Mouse (Mus musculus) C2C12 (cell line): ENCODE results near the gene Ubtd2.

Source experiments
- CEBPB ChIP-seq: IDR thresholded peaks from one replicate; pipeline ENCODE4 v1.6.1; 2011; ENCODE audit warnings: low read depth, mild to moderate bottlenecking, control low read depth, moderate library complexity
- CTCF ChIP-seq: IDR thresholded peaks from one replicate; pipeline ENCODE4 v1.5.1; 2011; ENCODE audit not compliant: control insufficient read depth, insufficient read depth, insufficient read length
- FOSL1 ChIP-seq: IDR thresholded peaks from one replicate; pipeline ENCODE4 v1.8.0; 2011; ENCODE audit warnings: mild to moderate bottlenecking, low read length; ENCODE audit not compliant: poor library complexity, insufficient read depth, severe bottlenecking
- MAX ChIP-seq: IDR thresholded peaks from one replicate; pipeline ENCODE4 v1.6.1; 2011; ENCODE audit warnings: mild to moderate bottlenecking, control low read depth
- MYOD1 ChIP-seq: IDR thresholded peaks from one replicate; pipeline ENCODE4 v1.6.1; 2011; ENCODE audit warnings: low read depth; ENCODE audit not compliant: control insufficient read depth, insufficient read length
- MYOG ChIP-seq: IDR thresholded peaks from one replicate; pipeline ENCODE4 v1.6.1; 2011; ENCODE audit not compliant: control insufficient read depth, insufficient read length; ENCODE audit errors: extremely low read depth
- USF1 ChIP-seq: IDR thresholded peaks from one replicate; pipeline ENCODE4 v1.6.1; 2011; ENCODE audit warnings: low read depth, mild to moderate bottlenecking, control low read depth, moderate library complexity

- TF ChIP-seq CTCF (no peak), USF1 (no peak), MAX (no peak), MYOD1 (no peak), CEBPB (no peak), MYOG (no peak), FOSL1 (no peak)
These were observed 71.8 kb downstream of the Ubtd2 start for GRCm38 (mm10) chr11:32527006-32527405.
